Mouse (Mus musculus): ENCODE results near the gene Fam169b. TPM values are rescaled to one million over a fixed set of nuclear protein-coding genes. Genes with fewer than 3 reads are reported as not detected.
"Not testable (repeated sequence)": the region's sequence is repeated elsewhere in the genome, so short reads cannot be mapped to it uniquely, and the experiment has no call there.

Fam169b gene
- polyA plus RNA-seq, 1 experiment from 2014 or later = 0.18 TPM

- H3K27ac ChIP-seq (ENCODE audit: low read depth, low read length) = no peak overlapping the region
- peaks cover 8% of the 10 kb centered on the region for H3K4me1 ChIP-seq (ENCODE audit: control insufficient read depth, insufficient read depth, low read length)
- no peak overlapping the region for H3K9ac ChIP-seq (ENCODE audit: low read length)
- H3K36me3 ChIP-seq (ENCODE audit: control insufficient read depth, insufficient read depth, low read length) = no peaks in the 10 kb centered on the region
- no peak overlapping the region for H3K4me2 ChIP-seq
- peak; percentile 26 for DNase-seq (ENCODE audit: low spot score, missing footprints)
- H3K4me3 ChIP-seq (ENCODE audit: low read depth, low read length) = no peak overlapping the region
- peaks cover 8% of the 10 kb centered on the region; the same call in 1 of the 2 replicates for H3K27me3 ChIP-seq (ENCODE audit: control insufficient read depth, insufficient read depth, low read length)
- ATAC-seq (ENCODE audit: low FRiP score) = no peak
- 88% methylated on average over 6 of the region's 6 CpGs for WGBS
- H3K9me3 ChIP-seq (ENCODE audit: control insufficient read depth, low read length) = no peaks in the 10 kb centered on the region
Measured at GRCm38 (mm10) chr7:68271816-68272215, 1.8 kb upstream of the Fam169b start.

DNA sequence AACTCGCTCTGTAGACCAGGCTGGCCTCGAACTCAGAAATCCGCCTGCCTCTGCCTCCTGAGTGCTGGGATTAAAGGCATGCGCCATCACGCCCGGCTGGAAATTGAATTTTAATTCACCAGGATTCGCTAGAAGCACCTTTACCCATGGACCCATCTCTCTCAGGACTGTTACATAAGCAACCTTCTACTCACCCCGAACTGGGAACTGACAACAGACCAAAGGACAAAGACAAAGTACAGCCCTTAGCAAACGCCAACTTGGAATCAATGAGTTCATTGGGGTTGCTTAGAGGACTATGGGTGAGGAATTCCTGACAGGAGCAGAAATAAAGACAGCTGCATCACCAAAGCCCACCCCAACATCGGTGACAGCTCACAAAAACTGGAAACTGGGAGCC, 1.0 kb upstream of the Fam169b start:
- Histone ChIP-seq H3K27me3 (ENCODE audit: control insufficient read depth, insufficient read depth, low read length) (peaks cover 8% of the 10 kb centered on the region; the same call in 1 of the 2 replicates), H3K4me1 (ENCODE audit: control insufficient read depth, insufficient read depth, low read length) (peaks cover 8% of the 10 kb centered on the region), H3K36me3 (ENCODE audit: control insufficient read depth, insufficient read depth, low read length) (no peaks in the 10 kb centered on the region), H3K27ac (ENCODE audit: low read depth, low read length) (no peak overlapping the region), H3K9ac (ENCODE audit: low read length) (no peak overlapping the region), H3K9me3 (ENCODE audit: control insufficient read depth, low read length) (no peaks in the 10 kb centered on the region), H3K4me3 (ENCODE audit: low read depth, low read length) (no peak overlapping the region), H3K4me2 (no peak overlapping the region)
- no peak for DNase-seq (ENCODE audit: low spot score, missing footprints)
- 91% methylated on average over 10 of the region's 10 CpGs for WGBS
- ATAC-seq (ENCODE audit: low FRiP score) = no peak

DNA sequence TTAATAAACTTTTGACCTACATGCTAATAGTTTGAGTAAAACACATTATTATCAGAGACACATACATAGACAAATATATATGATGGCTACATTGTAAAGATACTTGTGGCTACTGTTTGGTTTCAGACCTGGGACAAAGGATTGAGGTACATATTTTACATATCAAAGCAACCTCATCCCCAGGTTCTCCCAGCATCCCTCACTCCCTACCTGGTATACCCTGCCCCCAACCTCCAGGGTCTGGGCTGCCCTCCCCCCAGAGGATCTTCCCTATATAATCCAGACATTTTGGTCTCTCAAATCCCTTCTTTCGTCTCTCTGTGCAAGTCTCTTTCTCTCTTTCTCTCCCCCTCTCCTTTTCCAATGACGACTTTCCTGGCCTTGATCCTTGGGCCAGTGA, 579 bp downstream of the Fam169b start:
- peaks cover 8% of the 10 kb centered on the region; the same call in 1 of the 2 replicates for H3K27me3 ChIP-seq (ENCODE audit: control insufficient read depth, insufficient read depth, low read length)
- H3K4me1 ChIP-seq (ENCODE audit: control insufficient read depth, insufficient read depth, low read length) = peaks cover 8% of the 10 kb centered on the region
- WGBS = 68% methylated on average over 2 of the region's 2 CpGs
- no peaks in the 10 kb centered on the region for H3K9me3 ChIP-seq (ENCODE audit: control insufficient read depth, low read length)
- H3K4me3 ChIP-seq (ENCODE audit: low read depth, low read length) = no peak overlapping the region
- no peak for ATAC-seq (ENCODE audit: low FRiP score)
- H3K36me3 ChIP-seq (ENCODE audit: control insufficient read depth, insufficient read depth, low read length) = no peaks in the 10 kb centered on the region
- no peak overlapping the region for H3K4me2 ChIP-seq
- no peak overlapping the region for H3K9ac ChIP-seq (ENCODE audit: low read length)
- DNase-seq (ENCODE audit: low spot score, missing footprints) = peak; percentile 64
- no peak overlapping the region for H3K27ac ChIP-seq (ENCODE audit: low read depth, low read length)

- DNase-seq (ENCODE audit: low spot score, missing footprints) = peak; percentile 35
- Histone ChIP-seq H3K9ac (ENCODE audit: low read length) (no peak overlapping the region), H3K36me3 (ENCODE audit: control insufficient read depth, insufficient read depth, low read length) (no peaks in the 10 kb centered on the region), H3K9me3 (ENCODE audit: control insufficient read depth, low read length) (no peaks in the 10 kb centered on the region), H3K4me3 (ENCODE audit: low read depth, low read length) (no peak overlapping the region), H3K27me3 (ENCODE audit: control insufficient read depth, insufficient read depth, low read length) (peaks cover 8% of the 10 kb centered on the region; the same call in 1 of the 2 replicates), H3K4me1 (ENCODE audit: control insufficient read depth, insufficient read depth, low read length) (peaks cover 8% of the 10 kb centered on the region), H3K4me2 (no peak overlapping the region), H3K27ac (ENCODE audit: low read depth, low read length) (no peak overlapping the region)
- ATAC-seq (ENCODE audit: low FRiP score) = no peak
- 78% methylated on average over 9 of the region's 9 CpGs for WGBS
Measured at GRCm38 (mm10) chr7:68274951-68275350, 1.3 kb downstream of the Fam169b start.

DNA sequence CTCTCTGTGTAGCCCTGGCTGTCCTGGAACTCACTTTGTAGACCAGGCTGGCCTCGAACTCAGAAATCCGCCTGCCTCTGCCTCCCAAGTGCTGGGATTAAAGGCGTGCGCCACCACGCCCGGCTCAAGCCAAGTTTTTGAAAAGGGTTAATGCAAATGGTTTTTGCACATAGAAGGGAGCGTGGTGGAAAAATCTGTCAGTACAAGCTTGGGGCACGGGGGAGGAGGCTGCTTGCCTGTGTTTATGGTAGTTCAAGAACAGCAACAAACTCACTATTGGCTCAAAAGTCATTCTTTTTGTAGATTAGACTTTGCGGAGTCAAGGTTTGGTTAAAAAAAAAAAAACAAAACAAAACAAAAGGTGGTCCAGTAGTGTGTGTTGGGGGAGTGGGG, 1.8 kb downstream of the Fam169b start:
- Histone ChIP-seq H3K4me2 (peak overlapping the region; percentile 65), H3K9ac (ENCODE audit: low read length) (peak overlapping the region; percentile 31; the same call in 1 of the 2 replicates), H3K4me3 (ENCODE audit: low read depth, low read length) (peak overlapping the region; percentile 20; the same call in 1 of the 2 replicates)
- H3K27me3 ChIP-seq (ENCODE audit: control insufficient read depth, insufficient read depth, low read length); H3K36me3 ChIP-seq (ENCODE audit: control insufficient read depth, insufficient read depth, low read length); H3K27ac ChIP-seq (ENCODE audit: low read depth, low read length); H3K4me1 ChIP-seq (ENCODE audit: control insufficient read depth, insufficient read depth, low read length); ATAC-seq (ENCODE audit: low FRiP score); H3K9me3 ChIP-seq (ENCODE audit: control insufficient read depth, low read length); DNase-seq (ENCODE audit: low spot score, missing footprints): not testable (repeated sequence)
- WGBS = 43% methylated on average over 9 of the region's 9 CpGs

- Histone ChIP-seq H3K4me2 (peak overlapping the region; percentile 65), H3K4me3 (ENCODE audit: low read depth, low read length) (peak overlapping the region; percentile 20; the same call in 1 of the 2 replicates), H3K9ac (ENCODE audit: low read length) (peak overlapping the region; percentile 31), H3K27me3 (ENCODE audit: control insufficient read depth, insufficient read depth, low read length) (peaks cover 8% of the 10 kb centered on the region; the same call in 1 of the 2 replicates), H3K27ac (ENCODE audit: low read depth, low read length) (no peak overlapping the region), H3K4me1 (ENCODE audit: control insufficient read depth, insufficient read depth, low read length) (peaks cover 8% of the 10 kb centered on the region), H3K9me3 (ENCODE audit: control insufficient read depth, low read length) (no peaks in the 10 kb centered on the region), H3K36me3 (ENCODE audit: control insufficient read depth, insufficient read depth, low read length) (no peaks in the 10 kb centered on the region)
- DNase-seq (ENCODE audit: low spot score, missing footprints) = peak; percentile 92
- 4% methylated on average over 36 of the region's 36 CpGs for WGBS
- ATAC-seq (ENCODE audit: low FRiP score) = peak; percentile 44; the same call in 1 of the 2 replicates
Measured at GRCm38 (mm10) chr7:68275838-68276731, 2.4 kb downstream of the Fam169b start.

DNA sequence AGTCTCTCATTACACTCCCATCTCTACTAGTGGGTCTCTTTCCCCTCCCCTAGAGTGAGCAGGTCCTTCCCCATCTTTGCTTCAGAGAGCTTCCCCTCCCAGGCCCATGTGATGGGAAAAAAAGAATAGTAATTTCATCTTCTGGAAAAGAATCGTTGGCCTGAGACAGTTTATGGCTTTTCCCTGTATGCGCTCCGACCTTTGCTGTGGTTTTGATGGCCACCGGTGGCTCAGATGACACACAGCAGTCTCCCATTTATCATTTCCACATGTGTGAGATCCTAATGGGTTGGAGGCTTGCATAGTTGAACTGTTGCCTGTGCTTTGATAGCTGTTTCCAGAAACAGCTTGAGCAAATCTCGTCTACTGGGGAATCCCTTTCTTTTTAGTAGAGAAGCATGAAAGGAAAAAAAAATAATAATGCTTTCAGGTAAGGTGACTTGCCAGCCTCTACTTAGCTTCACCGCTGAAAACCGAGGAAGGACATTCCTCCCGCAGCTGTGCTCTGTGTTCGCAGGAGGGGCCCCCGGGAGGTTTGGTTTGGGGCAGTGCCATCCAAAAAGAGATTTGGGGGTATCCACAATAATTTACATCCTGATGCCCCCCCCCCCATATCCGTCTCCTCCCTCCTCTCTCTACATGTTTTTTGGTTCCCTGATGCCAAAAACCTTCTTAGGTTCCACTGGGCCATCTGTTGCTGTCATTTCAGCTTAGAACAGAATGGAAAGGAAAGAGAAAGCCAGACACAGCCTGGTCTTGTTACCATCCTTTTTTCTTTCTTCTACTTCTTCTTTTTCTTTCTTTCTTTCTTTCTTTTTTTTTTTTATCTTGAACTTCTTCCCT, 3.6 kb downstream of the Fam169b start:
- Histone ChIP-seq H3K4me2 (no peak overlapping the region), H3K36me3 (ENCODE audit: control insufficient read depth, insufficient read depth, low read length) (no peaks in the 10 kb centered on the region), H3K27me3 (ENCODE audit: control insufficient read depth, insufficient read depth, low read length) (peaks cover 8% of the 10 kb centered on the region; the same call in 1 of the 2 replicates), H3K4me1 (ENCODE audit: control insufficient read depth, insufficient read depth, low read length) (peaks cover 8% of the 10 kb centered on the region), H3K9ac (ENCODE audit: low read length) (no peak overlapping the region), H3K4me3 (ENCODE audit: low read depth, low read length) (no peak overlapping the region), H3K27ac (ENCODE audit: low read depth, low read length) (no peak overlapping the region), H3K9me3 (ENCODE audit: control insufficient read depth, low read length) (no peaks in the 10 kb centered on the region)
- ATAC-seq (ENCODE audit: low FRiP score) (no peak), DNase-seq (ENCODE audit: low spot score, missing footprints) (peak; percentile 85)
- WGBS = 49% methylated on average over 11 of the region's 11 CpGs

GRCm38 (mm10) chr7:68277897-68278270, 4.2 kb downstream of the Fam169b start:
- Histone ChIP-seq H3K36me3 (ENCODE audit: control insufficient read depth, insufficient read depth, low read length) (no peaks in the 10 kb centered on the region), H3K9me3 (ENCODE audit: control insufficient read depth, low read length) (no peaks in the 10 kb centered on the region), H3K9ac (ENCODE audit: low read length) (no peak overlapping the region), H3K4me1 (ENCODE audit: control insufficient read depth, insufficient read depth, low read length) (peaks cover 8% of the 10 kb centered on the region), H3K27me3 (ENCODE audit: control insufficient read depth, insufficient read depth, low read length) (peaks cover 8% of the 10 kb centered on the region; the same call in 1 of the 2 replicates), H3K27ac (ENCODE audit: low read depth, low read length) (no peak overlapping the region), H3K4me2 (no peak overlapping the region), H3K4me3 (ENCODE audit: low read depth, low read length) (no peak overlapping the region)
- no peak for ATAC-seq (ENCODE audit: low FRiP score)
- DNase-seq (ENCODE audit: low spot score, missing footprints) = peak; percentile 73
- 73% methylated on average over 4 of the region's 4 CpGs for WGBS

Measured in midbrain, embryonic 11.5 days (tissue).